Mouse (Mus musculus) frontal cortex, adult 2 months (tissue): ENCODE measurements around the gene Pspc1. TPM values are rescaled to one million over a fixed set of nuclear protein-coding genes. Genes with fewer than 3 reads are reported as not detected.
A peak's percentile ranks its signal among the peaks of the same experiment; 100 is the strongest.

Source experiments
- DNase-seq, 2 experiments: peaks; one replicate each; pipeline ENCODE4 v3.0.0; 2022; ENCODE audit warnings: low spot score in 1 of 2; ENCODE audit errors: extremely low spot score in 1 of 2
- polyA plus RNA-seq: library from polyadenylated mRNA; depleted of rRNA; stranded (reverse); fragments of >200 nt; gene quantifications from 2 replicates; pipeline ENCODE4 v1.2.3, GENCODE M21; 2012; rRNA removed

Pspc1 gene
- polyA plus RNA-seq, 1 experiment, result 39.0 TPM

- DNase-seq, result no peak
These were observed 72.4 kb downstream of the Pspc1 start for GRCm38 (mm10) chr14:56705687-56706086.

GRCm38 (mm10) chr14:56702644-56703043 is 75.5 kb downstream of the Pspc1 start:
- DNase-seq, result no peak

DNA sequence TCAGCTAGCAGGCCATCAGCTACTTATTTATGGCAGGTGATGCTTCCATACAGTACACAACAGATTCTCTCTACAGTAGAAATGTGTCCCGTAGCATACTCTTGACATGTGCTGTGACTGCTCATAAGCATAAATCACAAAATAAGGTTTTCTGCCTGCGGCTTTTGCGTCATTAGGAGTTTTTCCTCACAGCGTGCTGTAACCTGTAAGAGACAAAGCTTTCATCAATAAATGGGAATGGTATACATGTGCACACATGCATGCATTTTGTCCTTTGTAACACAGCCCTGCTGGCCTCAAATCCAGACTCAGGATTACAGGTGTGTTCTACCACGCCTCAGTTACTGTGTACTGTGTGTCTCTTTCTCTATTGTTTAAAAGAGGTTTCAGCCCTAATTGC is 80.3 kb downstream of the Pspc1 start:
- no peak for DNase-seq

GRCm38 (mm10) chr14:56695495-56695894 is 82.6 kb downstream of the Pspc1 start:
- DNase-seq, result no peak

- DNase-seq, result peak in 1 of 2 experiments; percentile 42
These were observed 88.3 kb downstream of the Pspc1 start for GRCm38 (mm10) chr14:56689766-56690165.

GRCm38 (mm10) chr14:56689116-56689515 is 89.0 kb downstream of the Pspc1 start:
- DNase-seq, result no peak

DNA sequence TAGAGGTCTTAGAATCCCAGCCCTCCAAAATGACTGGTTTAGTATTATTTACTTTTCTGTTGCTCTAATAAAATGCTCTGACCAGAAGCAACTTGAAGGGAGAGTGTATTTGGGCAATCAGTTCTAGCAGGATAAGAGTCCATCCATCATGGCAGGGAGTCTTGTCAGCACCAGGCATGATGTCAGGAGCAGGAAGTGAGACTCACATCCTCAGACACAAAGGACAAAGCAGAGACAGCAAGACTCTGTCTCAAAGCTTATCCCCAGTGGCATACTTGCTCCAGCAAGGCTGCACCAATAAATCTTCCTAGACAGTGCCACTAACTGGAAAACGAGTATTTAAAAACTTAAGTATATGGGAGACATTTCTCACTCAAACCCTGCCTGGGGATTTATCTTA is 92.7 kb downstream of the Pspc1 start:
- no peak for DNase-seq

Other genes with a start within 250 kb of the Pspc1 start
- gene Cenpj, start 202.9 kb downstream of the Pspc1 start, polyA plus RNA-seq, result 3.1 and 3.4 TPM in 2 replicates
- 7.0 and 7.4 TPM in 2 replicates for gene Parp4, start 202.7 kb downstream of the Pspc1 start, polyA plus RNA-seq
- gene Mphosph8, start 110.1 kb downstream of the Pspc1 start, polyA plus RNA-seq, result 36.7 and 37.5 TPM in 2 replicates
- gene Zmym5, start 33.4 kb upstream of the Pspc1 start, polyA plus RNA-seq, result 26.9 and 30.9 TPM in 2 replicates
- 38.6 and 45.5 TPM in 2 replicates for gene Zmym2, start 108.3 kb upstream of the Pspc1 start, polyA plus RNA-seq